ENCODE assay signal across 10 mouse cellular contexts in the genomic region with DNA sequence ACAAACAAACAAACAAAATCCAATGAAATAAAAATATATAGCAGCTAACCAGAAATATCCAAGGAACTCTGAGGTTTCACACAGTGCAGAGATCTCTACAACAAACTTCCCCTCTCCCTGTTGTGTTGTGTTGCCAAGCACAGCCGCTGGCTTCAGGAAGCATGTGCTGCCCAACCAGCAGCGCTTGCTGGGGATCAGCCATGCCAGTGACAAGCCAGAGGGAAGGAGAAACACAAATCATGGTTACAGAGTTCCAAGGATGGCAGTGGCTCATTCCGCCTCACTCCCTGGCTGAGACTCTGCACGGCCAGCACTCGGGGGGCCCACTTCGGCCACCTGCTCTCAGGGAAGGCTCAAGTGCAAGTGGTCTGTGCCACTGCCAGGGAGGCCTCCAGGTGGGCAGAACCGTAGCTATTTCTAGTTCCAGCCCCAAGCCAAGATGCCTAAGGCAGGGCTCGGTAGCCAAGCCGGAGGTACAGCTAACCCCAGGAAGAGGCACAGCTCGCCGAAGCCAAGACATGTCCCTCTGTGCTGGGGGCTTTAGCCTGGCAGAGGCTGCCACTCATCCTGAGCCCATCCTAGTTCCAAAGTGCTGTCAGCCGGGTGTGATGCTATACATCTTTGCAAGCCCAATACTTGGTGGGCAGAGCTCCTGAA. TPM values are rescaled to one million over a fixed set of nuclear protein-coding genes. Genes with fewer than 3 reads are reported as not detected.
DNase-seq lines count a peak whose midpoint lies in the region; ATAC-seq and TF ChIP-seq lines count a peak whose summit lies in the region.
"Had no signal": no experiment of that assay in that cellular context is flagged by ENCODE, and none has a peak within 500 bp of the region (broad histone marks: within the 10 kb centered on the region; RNA-seq: fewer than 3 reads in every experiment).

No protein-coding gene starts in this region.

- TF ChIP-seq EP300 in lung, postnatal 0 days (IDR thresholded peaks at IDR 0.05): no peak
- TF ChIP-seq EP300 in liver, postnatal 0 days (IDR thresholded peaks at IDR 0.05; ENCODE audit: low read depth): no peak

- H3K4me2 ChIP-seq in hindbrain, embryonic 15.5 days: no peak overlapping the region
- no peak overlapping the region for H3K4me2 ChIP-seq in hindbrain, embryonic 11.5 days (replicated peaks; ENCODE audit: low read depth, low read length)
- no peak overlapping the region for H3K4me2 ChIP-seq in lung, postnatal 0 days (replicated peaks; ENCODE audit: low read depth, low read length)
- H3K4me2 ChIP-seq in liver, postnatal 0 days (ENCODE audit: low read depth, low read length): no peak overlapping the region
- no peak overlapping the region for H3K4me2 ChIP-seq in forebrain, embryonic 12.5 days
- H3K4me2 ChIP-seq: limb, embryonic 13.5 days had no signal

- H3K4me3 ChIP-seq in hindbrain, embryonic 15.5 days: no peak overlapping the region
- H3K4me3 ChIP-seq in hindbrain, embryonic 11.5 days (ENCODE audit: low read depth, low read length): no peak overlapping the region
- H3K4me3 ChIP-seq in lung, postnatal 0 days (ENCODE audit: low read depth, low read length): no peak overlapping the region
- no peak overlapping the region for H3K4me3 ChIP-seq in lung, adult 2 months (replicated peaks; ENCODE audit: extremely low read depth, low read depth, low read length)
- H3K4me3 ChIP-seq in liver, postnatal 0 days (ENCODE audit: low read depth, low read length): no peak overlapping the region
- no peak overlapping the region for H3K4me3 ChIP-seq in forebrain, embryonic 12.5 days (replicated peaks)
- H3K4me3 ChIP-seq: limb, embryonic 13.5 days; myocyte had no signal

- DNase-seq in hindbrain, embryonic 11.5 days (ENCODE audit: low spot score): no peak
- DNase-seq in lung, postnatal 0 days (ENCODE audit: low spot score): peak; percentile 4
- DNase-seq in lung, adult 2 months: no peak
- peak; percentile 77 to 84 for DNase-seq in cerebellum, adult 18-20 months
- DNase-seq in liver, postnatal 0 days: no peak
- DNase-seq: thymus, postnatal 4 days had no signal

- H3K27me3 ChIP-seq in hindbrain, embryonic 15.5 days: no peaks in the 10 kb centered on the region
- H3K27me3 ChIP-seq in hindbrain, embryonic 11.5 days (ENCODE audit: control insufficient read depth, insufficient read depth, low read length): no peaks in the 10 kb centered on the region
- peaks cover 34% of the 10 kb centered on the region for H3K27me3 ChIP-seq in lung, postnatal 0 days (replicated peaks; ENCODE audit: insufficient read depth, low read length)
- no peaks in the 10 kb centered on the region for H3K27me3 ChIP-seq in liver, postnatal 0 days (ENCODE audit: insufficient read depth, low read length)
- H3K27me3 ChIP-seq in forebrain, embryonic 12.5 days: no peaks in the 10 kb centered on the region
- H3K27me3 ChIP-seq: limb, embryonic 13.5 days had no signal

- H3K27ac ChIP-seq in hindbrain, embryonic 15.5 days (replicated peaks): no peak overlapping the region
- no peak overlapping the region for H3K27ac ChIP-seq in hindbrain, embryonic 11.5 days (ENCODE audit: low read depth, low read length)
- H3K27ac ChIP-seq in lung, postnatal 0 days (ENCODE audit: low read length): no peak overlapping the region
- H3K27ac ChIP-seq in liver, postnatal 0 days (ENCODE audit: low read depth): peak overlapping the region; percentile 89; the same call in 1 of the 2 replicates
- no peak overlapping the region for H3K27ac ChIP-seq in forebrain, embryonic 12.5 days
- H3K27ac ChIP-seq: limb, embryonic 13.5 days had no signal

- peaks cover 26% of the 10 kb centered on the region; the same call in 1 of the 2 replicates for H3K4me1 ChIP-seq in hindbrain, embryonic 15.5 days (replicated peaks)
- no peaks in the 10 kb centered on the region for H3K4me1 ChIP-seq in hindbrain, embryonic 11.5 days (replicated peaks; ENCODE audit: control insufficient read depth, insufficient read depth, low read length)
- peaks cover 17% of the 10 kb centered on the region; the same call in 1 of the 2 replicates for H3K4me1 ChIP-seq in lung, postnatal 0 days (ENCODE audit: insufficient read depth, low read depth, low read length)
- peaks cover 23% of the 10 kb centered on the region for H3K4me1 ChIP-seq in lung, adult 2 months (ENCODE audit: control insufficient read depth, insufficient read depth, low read length)
- H3K4me1 ChIP-seq in liver, postnatal 0 days (ENCODE audit: insufficient read depth): peaks cover 84% of the 10 kb centered on the region
- H3K4me1 ChIP-seq in forebrain, embryonic 12.5 days: no peaks in the 10 kb centered on the region

- peak; percentile 49 for ATAC-seq in hindbrain, embryonic 15.5 days (ENCODE audit: low FRiP score, low read depth)
- no peak for ATAC-seq in hindbrain, embryonic 11.5 days (ENCODE audit: low FRiP score)
- ATAC-seq in lung, postnatal 0 days: no peak
- no peak for ATAC-seq in liver, postnatal 0 days
- ATAC-seq in forebrain, embryonic 12.5 days (ENCODE audit: low FRiP score): no peak

- no peak overlapping the region for H3K9ac ChIP-seq in hindbrain, embryonic 15.5 days
- H3K9ac ChIP-seq in hindbrain, embryonic 11.5 days (ENCODE audit: low read depth, low read length): no peak overlapping the region
- H3K9ac ChIP-seq in lung, postnatal 0 days (replicated peaks; ENCODE audit: low read depth): no peak overlapping the region
- no peak overlapping the region for H3K9ac ChIP-seq in liver, postnatal 0 days (replicated peaks)
- H3K9ac ChIP-seq in forebrain, embryonic 12.5 days: no peak overlapping the region
- H3K9ac ChIP-seq: limb, embryonic 13.5 days had no signal

- no peak for TF ChIP-seq POLR2A in lung, adult 2 months (IDR thresholded peaks at IDR 0.05; ENCODE audit: borderline replicate concordance, extremely low read depth, low read depth, low read length)

- no peaks in the 10 kb centered on the region for H3K9me3 ChIP-seq in hindbrain, embryonic 15.5 days
- no peaks in the 10 kb centered on the region for H3K9me3 ChIP-seq in hindbrain, embryonic 11.5 days (ENCODE audit: control insufficient read depth, low read length)
- H3K9me3 ChIP-seq in lung, postnatal 0 days (ENCODE audit: low read length): no peaks in the 10 kb centered on the region
- no peaks in the 10 kb centered on the region for H3K9me3 ChIP-seq in liver, postnatal 0 days (ENCODE audit: low read length)
- no peaks in the 10 kb centered on the region for H3K9me3 ChIP-seq in forebrain, embryonic 12.5 days
- H3K9me3 ChIP-seq: limb, embryonic 13.5 days had no signal

- peaks cover 15% of the 10 kb centered on the region for H3K36me3 ChIP-seq in hindbrain, embryonic 15.5 days
- no peaks in the 10 kb centered on the region for H3K36me3 ChIP-seq in hindbrain, embryonic 11.5 days (ENCODE audit: control insufficient read depth, insufficient read depth, low read length)
- no peaks in the 10 kb centered on the region for H3K36me3 ChIP-seq in lung, postnatal 0 days (ENCODE audit: insufficient read depth, low read length)
- peaks cover 23% of the 10 kb centered on the region for H3K36me3 ChIP-seq in liver, postnatal 0 days (replicated peaks; ENCODE audit: insufficient read depth, low read length)
- peaks cover 3% of the 10 kb centered on the region; the same call in 1 of the 2 replicates for H3K36me3 ChIP-seq in forebrain, embryonic 12.5 days (replicated peaks)

- TF ChIP-seq CTCF in lung, postnatal 0 days (IDR thresholded peaks at IDR 0.05): no peak
- no peak for TF ChIP-seq CTCF in lung, adult 2 months (IDR thresholded peaks at IDR 0.05; ENCODE audit: insufficient read depth, low read length)
- TF ChIP-seq CTCF in liver, postnatal 0 days (IDR thresholded peaks at IDR 0.05; ENCODE audit: low read depth): no peak

- WGBS in hindbrain, embryonic 15.5 days: 70% methylated on average over 12 of the region's 12 CpGs
- 89% methylated on average over 12 of the region's 12 CpGs for WGBS in hindbrain, embryonic 11.5 days
- 82% methylated on average over 12 of the region's 12 CpGs for WGBS in lung, postnatal 0 days
- 74% methylated on average over 12 of the region's 12 CpGs for WGBS in lung, adult 2 months
- WGBS in liver, postnatal 0 days (ENCODE audit: insufficient replicate concordance): 77% methylated on average over 12 of the region's 12 CpGs
- 90% methylated on average over 12 of the region's 12 CpGs for WGBS in forebrain, embryonic 12.5 days

RNA-seq across cellular contexts. Expression of gene Sh3bp5, which starts 29.6 kb away (rescaled TPM):
- polyA plus RNA-seq in hindbrain, embryonic 15.5 days (2015; fragmentation: Nextera tagmentation; extraction: Ambion mirVana): 131 and 144 TPM in 2 replicates
- polyA plus RNA-seq in hindbrain, embryonic 11.5 days (2014; fragmentation: Nextera tagmentation; extraction: Ambion mirVana): 13.6 and 17.3 TPM in 2 replicates
- 37.9 and 38.4 TPM in 2 replicates for polyA plus RNA-seq in lung, postnatal 0 days (2015; fragmentation: Nextera tagmentation; extraction: Ambion mirVana)
- polyA plus RNA-seq in lung, adult 2 months (2012; rRNA removed): 40.9 and 50.1 TPM in 2 replicates
- polyA plus RNA-seq in liver, postnatal 0 days (2015; fragmentation: Nextera tagmentation; extraction: Ambion mirVana): 29.7 and 31.8 TPM in 2 replicates
- 37.7 and 39.1 TPM in 2 replicates for polyA plus RNA-seq in forebrain, embryonic 12.5 days (2016; fragmentation: Nextera tagmentation; extraction: Ambion mirVana)

Comparison
In these comparisons a context has a peak if more than half of its experiments do, and no peak if none do; other contexts are left out.
1. DNase-seq: peak in lung, postnatal 0 days (single experiment) and cerebellum, adult 18-20 months (2 of 2); none in hindbrain, embryonic 11.5 days (single experiment), lung, adult 2 months (single experiment) and liver, postnatal 0 days (single experiment).